Mouse (Mus musculus): ENCODE measurements around the gene Ryr2.

GRCm38 (mm10) chr13:12029841-12030240 lies 76.9 kb downstream of the Ryr2 start:
- TF ChIP-seq POLR2A (IDR thresholded peaks at IDR 0.05; ENCODE audit: extremely low read depth, insufficient read depth, low read length) (no peak), CTCF (IDR thresholded peaks at IDR 0.05; ENCODE audit: low read depth, low read length) (no peak)
